Mouse (Mus musculus): ENCODE measurements around the gene Olfr1346. TPM values are rescaled to one million over a fixed set of nuclear protein-coding genes. Genes with fewer than 3 reads are reported as not detected.

Gene Olfr1346
- not detected for polyA plus RNA-seq (2014; fragmentation: Illumina TruSeq; extraction: RNeasy Lipid Tissue Mini Kit (QIAGEN cat#74804); ENCODE audit: low read depth, low replicate concordance)

DNA sequence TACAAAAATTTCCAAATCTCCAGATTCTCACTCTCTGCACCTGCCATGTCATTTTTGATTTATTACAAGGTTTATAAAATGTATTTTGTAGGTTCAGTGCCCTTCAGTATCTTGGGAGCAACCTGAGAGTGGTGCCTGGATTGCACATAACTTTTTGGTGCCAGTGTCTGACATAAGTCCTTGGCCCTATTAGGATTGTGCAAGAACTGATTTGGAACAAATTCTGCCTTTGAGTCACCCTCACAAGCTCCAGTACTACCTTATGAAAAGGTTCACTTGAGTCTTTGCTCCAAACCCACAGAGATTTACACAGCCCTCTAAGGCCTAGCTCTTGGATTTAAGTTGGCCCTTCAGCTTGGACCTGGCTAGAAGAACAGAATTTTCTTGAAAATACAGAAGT is at the start of gene Olfr1346:
Gene Olfr1346 (plus strand): TSS at position 151 of the 400 bp plus-strand sequence.

GRCm38 (mm10) chr7:6438388-6438787 is 28.5 kb upstream of the Olfr1346 start, which contains the start of gene Olfr1344:
TSS of gene Olfr1344 (plus strand) at chr7:6438688.

GRCm38 (mm10) chr7:6455868-6456267 is 11.0 kb upstream of the Olfr1346 start, which contains the start of gene Olfr1336:
TSS of gene Olfr1336 (plus strand) at chr7:6456168.

DNA sequence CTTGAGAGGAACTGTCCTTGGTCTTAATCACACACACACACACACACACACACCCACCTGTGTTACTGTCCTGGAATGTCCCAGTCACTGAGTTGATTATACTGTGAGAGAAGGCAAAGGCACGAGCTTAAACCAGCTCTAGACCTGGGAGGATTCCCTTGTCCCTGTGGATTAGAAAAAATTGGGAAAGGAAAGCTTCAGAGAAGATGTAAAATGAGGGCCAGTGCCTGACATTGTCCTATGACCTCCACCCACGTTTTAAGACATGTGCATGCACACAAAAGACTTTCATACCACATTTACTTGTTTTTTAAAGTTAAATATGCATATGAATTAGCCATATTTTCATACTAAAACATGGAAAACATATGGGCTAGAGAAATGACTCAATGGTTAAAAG is 19.9 kb downstream of the Olfr1346 start, which contains the start of gene Olfr5:
Gene Olfr5 (minus strand): TSS at position 101 of the 400 bp plus-strand sequence.

GRCm38 (mm10) chr7:6499655-6500054 is 32.8 kb downstream of the Olfr1346 start, which contains the start of gene Olfr1347:
TSS of gene Olfr1347 (minus strand) at chr7:6499755.

DNA sequence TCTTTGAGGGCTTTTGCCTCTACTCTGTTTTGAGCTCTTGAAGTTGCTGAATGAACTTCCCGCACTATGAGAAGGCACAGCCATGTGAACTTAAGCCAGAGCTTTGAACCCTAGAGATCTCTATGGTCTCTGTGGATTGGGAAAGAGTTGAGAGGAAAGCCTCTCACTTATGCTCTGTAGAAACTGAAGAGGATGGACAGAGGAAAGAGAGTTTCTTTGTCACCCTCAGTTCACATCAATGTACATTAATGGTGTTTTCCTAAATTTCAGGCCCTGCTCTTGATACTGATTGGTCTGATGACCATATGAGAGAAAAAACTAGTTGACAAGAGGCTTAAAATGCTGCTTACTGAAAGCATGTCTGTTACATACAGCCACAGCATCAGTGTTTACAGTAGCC is 41.7 kb downstream of the Olfr1346 start, which contains the start of gene Olfr1348:
Gene Olfr1348 (minus strand): TSS at position 101 of the 400 bp plus-strand sequence.

DNA sequence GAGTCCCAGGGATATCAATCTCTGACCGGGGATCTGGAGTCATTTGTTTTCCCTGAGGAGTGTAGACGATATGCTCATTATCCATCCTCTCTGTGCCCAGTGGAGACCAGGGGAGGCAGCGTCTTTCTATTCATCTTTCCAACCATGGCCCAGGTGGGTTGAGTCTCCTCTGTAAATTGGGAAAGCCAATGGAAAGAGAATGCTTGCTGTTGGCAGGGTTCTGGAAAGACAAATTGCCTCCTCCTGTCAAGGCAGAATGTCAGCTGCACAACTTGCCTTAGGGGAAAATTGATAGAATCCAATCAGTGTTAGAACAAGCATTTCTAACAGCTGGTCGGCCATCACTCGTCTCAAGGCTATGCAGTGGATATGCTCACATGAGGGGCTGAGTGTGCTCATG is 55.9 kb downstream of the Olfr1346 start, which contains the start of gene Olfr1349:
Gene Olfr1349 (minus strand): TSS at position 101 of the 400 bp plus-strand sequence.

Other genes with a start within 250 kb of the Olfr1346 start
- not detected for gene Zscan5b, start 244.8 kb upstream of the Olfr1346 start, polyA plus RNA-seq (2014; fragmentation: Illumina TruSeq; extraction: RNeasy Lipid Tissue Mini Kit (QIAGEN cat#74804); ENCODE audit: low read depth, low replicate concordance)
- gene Epp13, start 214.4 kb upstream of the Olfr1346 start, polyA plus RNA-seq (2014; fragmentation: Illumina TruSeq; extraction: RNeasy Lipid Tissue Mini Kit (QIAGEN cat#74804); ENCODE audit: low read depth, low replicate concordance) = not detected
- gene Zfp667, start 180.5 kb upstream of the Olfr1346 start, polyA plus RNA-seq (2014; fragmentation: Illumina TruSeq; extraction: RNeasy Lipid Tissue Mini Kit (QIAGEN cat#74804); ENCODE audit: low read depth, low replicate concordance) = 2.7 TPM
- 0.58 TPM for gene Zfp583, start 135.8 kb upstream of the Olfr1346 start, polyA plus RNA-seq (2014; fragmentation: Illumina TruSeq; extraction: RNeasy Lipid Tissue Mini Kit (QIAGEN cat#74804); ENCODE audit: low read depth, low replicate concordance)
- not detected for gene Gm3854, start 123.3 kb upstream of the Olfr1346 start, polyA plus RNA-seq (2014; fragmentation: Illumina TruSeq; extraction: RNeasy Lipid Tissue Mini Kit (QIAGEN cat#74804); ENCODE audit: low read depth, low replicate concordance)
- gene Zfp78, start 103.8 kb upstream of the Olfr1346 start, polyA plus RNA-seq (2014; fragmentation: Illumina TruSeq; extraction: RNeasy Lipid Tissue Mini Kit (QIAGEN cat#74804); ENCODE audit: low read depth, low replicate concordance) = 2.0 TPM
- gene Zfp28, start 83.8 kb upstream of the Olfr1346 start, polyA plus RNA-seq (2014; fragmentation: Illumina TruSeq; extraction: RNeasy Lipid Tissue Mini Kit (QIAGEN cat#74804); ENCODE audit: low read depth, low replicate concordance) = 1.4 TPM
- gene Smim17, start 68.4 kb upstream of the Olfr1346 start, polyA plus RNA-seq (2014; fragmentation: Illumina TruSeq; extraction: RNeasy Lipid Tissue Mini Kit (QIAGEN cat#74804); ENCODE audit: low read depth, low replicate concordance) = not detected
- not detected for gene Gm20715, start 56.8 kb upstream of the Olfr1346 start, polyA plus RNA-seq (2014; fragmentation: Illumina TruSeq; extraction: RNeasy Lipid Tissue Mini Kit (QIAGEN cat#74804); ENCODE audit: low read depth, low replicate concordance)
- not detected for gene Olfr1344, start 28.4 kb upstream of the Olfr1346 start, polyA plus RNA-seq (2014; fragmentation: Illumina TruSeq; extraction: RNeasy Lipid Tissue Mini Kit (QIAGEN cat#74804); ENCODE audit: low read depth, low replicate concordance)
- not detected for gene Olfr1336, start 10.9 kb upstream of the Olfr1346 start, polyA plus RNA-seq (2014; fragmentation: Illumina TruSeq; extraction: RNeasy Lipid Tissue Mini Kit (QIAGEN cat#74804); ENCODE audit: low read depth, low replicate concordance)
- not detected for gene Olfr5, start 19.8 kb downstream of the Olfr1346 start, polyA plus RNA-seq (2014; fragmentation: Illumina TruSeq; extraction: RNeasy Lipid Tissue Mini Kit (QIAGEN cat#74804); ENCODE audit: low read depth, low replicate concordance)
- not detected for gene Olfr1347, start 32.7 kb downstream of the Olfr1346 start, polyA plus RNA-seq (2014; fragmentation: Illumina TruSeq; extraction: RNeasy Lipid Tissue Mini Kit (QIAGEN cat#74804); ENCODE audit: low read depth, low replicate concordance)
- gene Olfr1348, start 41.6 kb downstream of the Olfr1346 start, polyA plus RNA-seq (2014; fragmentation: Illumina TruSeq; extraction: RNeasy Lipid Tissue Mini Kit (QIAGEN cat#74804); ENCODE audit: low read depth, low replicate concordance) = not detected
- not detected for gene Olfr1349, start 55.8 kb downstream of the Olfr1346 start, polyA plus RNA-seq (2014; fragmentation: Illumina TruSeq; extraction: RNeasy Lipid Tissue Mini Kit (QIAGEN cat#74804); ENCODE audit: low read depth, low replicate concordance)
- not detected for gene Olfr1350, start 97.7 kb downstream of the Olfr1346 start, polyA plus RNA-seq (2014; fragmentation: Illumina TruSeq; extraction: RNeasy Lipid Tissue Mini Kit (QIAGEN cat#74804); ENCODE audit: low read depth, low replicate concordance)
- gene Zim1, start 229.3 kb downstream of the Olfr1346 start, polyA plus RNA-seq (2014; fragmentation: Illumina TruSeq; extraction: RNeasy Lipid Tissue Mini Kit (QIAGEN cat#74804); ENCODE audit: low read depth, low replicate concordance) = 0.08 TPM